In the genomic region with DNA sequence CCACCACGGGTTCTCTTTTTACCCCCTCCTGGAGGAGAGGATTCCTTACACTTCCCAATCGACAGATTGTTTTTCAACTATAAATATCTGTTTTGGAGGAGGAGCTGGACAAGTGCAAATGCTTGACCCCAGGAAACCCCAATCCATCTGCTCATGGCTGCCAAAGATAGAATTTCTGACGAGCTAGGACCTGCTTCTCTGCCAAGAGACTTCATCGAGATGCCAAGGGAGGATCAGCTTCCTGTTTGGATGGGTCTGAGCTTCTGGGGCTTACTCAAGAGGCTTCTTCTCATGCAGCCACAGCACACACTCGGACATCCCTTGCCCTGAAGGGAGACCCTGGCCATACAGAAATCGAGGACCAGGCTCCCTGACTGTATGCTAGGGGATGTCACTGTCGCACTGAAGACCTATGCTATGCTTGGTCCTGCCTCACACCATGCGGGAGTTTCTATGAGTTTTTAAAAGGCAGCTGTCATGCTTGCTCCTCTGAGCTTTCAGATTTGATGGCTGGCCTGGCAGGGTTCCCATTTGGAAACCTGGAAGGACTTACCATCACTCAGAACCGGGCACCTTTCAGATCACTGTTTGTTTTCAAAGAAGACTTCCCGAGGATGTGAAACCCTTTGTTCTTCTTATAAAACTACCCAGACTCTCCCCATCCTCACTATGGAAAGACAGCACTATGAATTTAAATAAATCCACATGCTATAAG, we compare ENCODE assay signal across 13 mouse cellular contexts.
DNase-seq lines count a peak whose midpoint lies in the region; ATAC-seq lines count a peak whose summit lies in the region.
"Had no signal": no experiment of that assay in that cellular context is flagged by ENCODE, and none has a peak within 500 bp of the region (broad histone marks: within the 10 kb centered on the region; RNA-seq: fewer than 3 reads in every experiment).

No protein-coding gene starts in this region.

- H3K4me1 ChIP-seq in heart, embryonic 12.5 days (replicated peaks): no peaks in the 10 kb centered on the region
- peaks cover 10% of the 10 kb centered on the region; the same call in 1 of the 2 replicates for H3K4me1 ChIP-seq in hindbrain, embryonic 14.5 days (replicated peaks; ENCODE audit: control insufficient read depth, insufficient read depth, low read length)
- H3K4me1 ChIP-seq: limb, embryonic 15.5 days had no signal

- H3K9ac ChIP-seq in heart, embryonic 12.5 days: no peak overlapping the region
- no peak overlapping the region for H3K9ac ChIP-seq in hindbrain, embryonic 14.5 days
- H3K9ac ChIP-seq: limb, embryonic 15.5 days had no signal

- no peak overlapping the region for H3K4me2 ChIP-seq in heart, embryonic 12.5 days
- H3K4me2 ChIP-seq in hindbrain, embryonic 14.5 days (replicated peaks): no peak overlapping the region
- H3K4me2 ChIP-seq: limb, embryonic 15.5 days had no signal

- no peak for ATAC-seq in heart, embryonic 12.5 days (ENCODE audit: insufficient number of reproducible peaks, low FRiP score)
- no peak for ATAC-seq in hindbrain, embryonic 14.5 days (ENCODE audit: low FRiP score)
- no peak for ATAC-seq in CD4-positive, CD25-positive, alpha-beta regulatory T cell, adult 4 months
- ATAC-seq: forebrain, embryonic 16.5 days had no signal

- no peaks in the 10 kb centered on the region for H3K36me3 ChIP-seq in heart, embryonic 12.5 days
- no peaks in the 10 kb centered on the region for H3K36me3 ChIP-seq in hindbrain, embryonic 14.5 days (replicated peaks; ENCODE audit: control insufficient read depth, insufficient read depth)
- H3K36me3 ChIP-seq: limb, embryonic 15.5 days had no signal

- no peaks in the 10 kb centered on the region for H3K9me3 ChIP-seq in heart, embryonic 12.5 days (replicated peaks)
- H3K9me3 ChIP-seq in hindbrain, embryonic 14.5 days (ENCODE audit: control insufficient read depth, low read length): no peaks in the 10 kb centered on the region
- H3K9me3 ChIP-seq: limb, embryonic 15.5 days had no signal

- no peak overlapping the region for H3K27ac ChIP-seq in heart, embryonic 12.5 days (ENCODE audit: poor library complexity, severe bottlenecking)
- no peak overlapping the region for H3K27ac ChIP-seq in hindbrain, embryonic 14.5 days
- H3K27ac ChIP-seq: limb, embryonic 15.5 days; macrophage had no signal

- peak; percentile 33 to 50 for DNase-seq in heart, adult 18-20 months
- DNase-seq in adipocyte (ENCODE audit: low spot score): peak; percentile 91
- DNase-seq in cerebellum, adult 9-11 months: peak; percentile 94
- DNase-seq in heart, postnatal 4 days: peak; percentile 9
- DNase-seq in hindbrain, embryonic 14.5 days (ENCODE audit: low spot score): no peak
- DNase-seq in right cerebral cortex, postnatal 36 days (ENCODE audit: low spot score in 2 of 2): no peak
- DNase-seq: adrenal gland, adult 8-10 months; right cerebral cortex, postnatal 25 days had no signal

- H3K4me3 ChIP-seq in heart, embryonic 12.5 days: no peak overlapping the region
- H3K4me3 ChIP-seq in hindbrain, embryonic 14.5 days (replicated peaks; ENCODE audit: low read length): no peak overlapping the region
- H3K4me3 ChIP-seq: limb, embryonic 15.5 days had no signal

- 67% methylated on average over 10 of the region's 10 CpGs for WGBS in heart, embryonic 12.5 days
- 71% methylated on average over 10 of the region's 10 CpGs for WGBS in hindbrain, embryonic 14.5 days

- H3K27me3 ChIP-seq in heart, embryonic 12.5 days (replicated peaks): no peaks in the 10 kb centered on the region
- H3K27me3 ChIP-seq in hindbrain, embryonic 14.5 days (ENCODE audit: control insufficient read depth, insufficient read depth, low read length): no peaks in the 10 kb centered on the region
- H3K27me3 ChIP-seq: limb, embryonic 15.5 days had no signal

Comparison
In these comparisons a context has a peak if more than half of its experiments do, and no peak if none do; other contexts are left out.
1. DNase-seq: peak in heart, adult 18-20 months (2 of 2), adipocyte (single experiment), cerebellum, adult 9-11 months (single experiment) and heart, postnatal 4 days (single experiment); none in hindbrain, embryonic 14.5 days (single experiment) and right cerebral cortex, postnatal 36 days (0 of 2).